Mouse (Mus musculus): ENCODE results near the gene Gm49366.
"Not testable (repeated sequence)": the region's sequence is repeated elsewhere in the genome, so short reads cannot be mapped to it uniquely, and the experiment has no call there.

Gene Gm49366

GRCm38 (mm10) chr12:84038691-84039111, at the start of gene Gm49366:
Gene Gm49366 (plus strand): TSS chr12:84038935.
- peak; percentile 46 for DNase-seq

GRCm38 (mm10) chr12:83989378-83989777, 49.4 kb upstream of the Gm49366 start:
- DNase-seq, result no peak

- no peak for DNase-seq
Measured at GRCm38 (mm10) chr12:83997221-83997620, 41.5 kb upstream of the Gm49366 start.

GRCm38 (mm10) chr12:83998341-83999107, 40.2 kb upstream of the Gm49366 start:
- no peak for DNase-seq

- peak; percentile 66 for DNase-seq
Measured at GRCm38 (mm10) chr12:83999237-83999636, 39.5 kb upstream of the Gm49366 start.

- no peak for DNase-seq
Measured at GRCm38 (mm10) chr12:84000418-84000817, 38.3 kb upstream of the Gm49366 start.

- DNase-seq, result no peak
Measured at GRCm38 (mm10) chr12:84003866-84004265, 34.9 kb upstream of the Gm49366 start.

- DNase-seq, result peak; percentile 28
Measured at GRCm38 (mm10) chr12:84008251-84008650, 30.5 kb upstream of the Gm49366 start.

GRCm38 (mm10) chr12:84008729-84009128, 30.0 kb upstream of the Gm49366 start:
- no peak for DNase-seq

GRCm38 (mm10) chr12:84009171-84009965, 29.4 kb upstream of the Gm49366 start, which contains the start of gene Acot1:
Gene Acot1 (plus strand): TSS chr12:84009490.
- DNase-seq, result peak; percentile 85

GRCm38 (mm10) chr12:84010201-84010600, 28.5 kb upstream of the Gm49366 start:
- no peak for DNase-seq

- peak; percentile 91 for DNase-seq
Measured at GRCm38 (mm10) chr12:84011251-84012040, 27.3 kb upstream of the Gm49366 start.

- no peak for DNase-seq
Measured at GRCm38 (mm10) chr12:84013130-84013529, 25.6 kb upstream of the Gm49366 start.

GRCm38 (mm10) chr12:84013701-84014100, 25.0 kb upstream of the Gm49366 start:
- DNase-seq, result no peak

- peak; percentile 77 for DNase-seq
Measured at GRCm38 (mm10) chr12:84020528-84020927, 18.2 kb upstream of the Gm49366 start.

GRCm38 (mm10) chr12:84022266-84022665, 16.5 kb upstream of the Gm49366 start:
- not testable (repeated sequence) for DNase-seq

GRCm38 (mm10) chr12:84023052-84023745, 15.5 kb upstream of the Gm49366 start:
- no peak for DNase-seq

- DNase-seq, result no peak
Measured at GRCm38 (mm10) chr12:84025888-84026287, 12.8 kb upstream of the Gm49366 start.

GRCm38 (mm10) chr12:84028328-84028727, 10.4 kb upstream of the Gm49366 start:
- DNase-seq, result not testable (repeated sequence)

GRCm38 (mm10) chr12:84029043-84029442, 9.7 kb upstream of the Gm49366 start:
- DNase-seq, result not testable (repeated sequence)

- peak; percentile 85 for DNase-seq
Measured at GRCm38 (mm10) chr12:84030659-84031332, 7.9 kb upstream of the Gm49366 start.

- no peak for DNase-seq
Measured at GRCm38 (mm10) chr12:84032854-84033253, 5.9 kb upstream of the Gm49366 start.
